Mouse (Mus musculus): ENCODE measurements around the gene Sirt1. TPM values are rescaled to one million over a fixed set of nuclear protein-coding genes. Genes with fewer than 3 reads are reported as not detected.
"Not testable (repeated sequence)": the region's sequence is repeated elsewhere in the genome, so short reads cannot be mapped to it uniquely, and the experiment has no call there.

The Sirt1 gene
- polyA plus RNA-seq, 1 experiment from 2014 or later, result 4.1 TPM

DNA sequence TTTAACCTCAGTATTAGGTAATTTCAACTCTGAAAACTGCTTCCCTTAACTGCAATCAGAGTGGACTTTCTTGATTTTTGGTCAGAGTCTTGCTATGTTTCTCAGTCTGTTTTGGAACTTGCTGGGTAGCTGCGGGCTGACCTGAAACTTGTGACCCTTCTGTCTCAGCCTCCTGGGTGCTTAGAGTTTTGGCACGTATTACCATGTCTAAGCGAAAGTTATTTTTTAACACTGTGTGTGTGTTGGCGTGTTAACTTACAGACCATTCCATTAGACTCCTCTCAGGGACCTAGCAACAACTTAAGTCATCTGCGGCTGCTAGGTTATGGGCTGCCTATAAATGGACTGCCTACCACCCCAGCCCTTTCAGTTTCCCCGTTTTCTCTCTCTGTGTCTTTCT is 14.1 kb downstream of the Sirt1 start:
- 76% methylated on average over 6 of the region's 6 CpGs for WGBS
- Histone ChIP-seq H3K27me3 (ENCODE audit: insufficient read depth, low read length) (no peaks in the 10 kb centered on the region), H3K27ac (ENCODE audit: low read length) (no peak overlapping the region)

DNA sequence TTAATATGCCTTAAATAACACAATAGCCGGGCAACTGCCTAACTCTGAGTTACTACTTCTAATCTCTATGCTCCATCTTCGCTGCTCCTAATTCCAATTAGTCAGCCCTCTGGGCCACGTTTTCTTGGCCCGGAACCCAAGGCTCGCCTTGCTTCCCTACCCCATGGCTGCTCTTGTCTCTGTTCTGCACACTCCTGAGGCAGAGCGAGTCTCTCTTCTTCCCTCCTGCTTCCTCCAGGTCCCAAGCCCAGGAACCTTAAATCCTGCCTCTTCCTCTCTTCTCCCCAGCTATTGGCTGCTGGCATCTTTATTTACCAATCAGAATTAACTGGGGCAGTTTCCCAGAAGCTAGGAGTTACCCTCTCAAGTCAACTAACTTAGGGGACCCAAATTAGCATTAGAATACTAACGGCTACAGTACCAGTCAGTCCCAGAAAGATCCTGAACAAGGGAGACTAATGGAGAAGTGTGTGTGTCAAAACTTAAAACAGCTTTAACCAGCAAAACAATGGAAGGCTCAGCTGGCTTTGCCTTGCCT is 15.5 kb downstream of the Sirt1 start:
- Histone ChIP-seq H3K4me2 (replicated peaks; ENCODE audit: low read depth, low read length) (0 out of 2 replicates have a peak overlapping the region, but pooled peaks have one; percentile 9), H3K27ac (ENCODE audit: low read length) (no peak overlapping the region), H3K36me3 (ENCODE audit: insufficient read depth, low read length) (no peaks in the 10 kb centered on the region), H3K4me3 (ENCODE audit: low read length) (no peak overlapping the region), H3K4me1 (ENCODE audit: insufficient read depth, low read length) (no peaks in the 10 kb centered on the region), H3K9me3 (ENCODE audit: low read length) (no peaks in the 10 kb centered on the region), H3K9ac (replicated peaks; ENCODE audit: low read length) (no peak overlapping the region), H3K27me3 (ENCODE audit: insufficient read depth, low read length) (no peaks in the 10 kb centered on the region)
- WGBS, result 53% methylated on average over 7 of the region's 7 CpGs
- ATAC-seq (ENCODE audit: low FRiP score, low TSS enrichment), result no peak

More for the DNA sequence above, 14.1 kb downstream of the Sirt1 start:
- H3K4me3 ChIP-seq (ENCODE audit: low read length), result no peak overlapping the region
- no peaks in the 10 kb centered on the region for H3K36me3 ChIP-seq (ENCODE audit: insufficient read depth, low read length)
- H3K4me1 ChIP-seq (ENCODE audit: insufficient read depth, low read length), result no peaks in the 10 kb centered on the region
- H3K9me3 ChIP-seq (ENCODE audit: low read length), result no peaks in the 10 kb centered on the region
- no peak for ATAC-seq (ENCODE audit: low FRiP score, low TSS enrichment)
- no peak overlapping the region for H3K9ac ChIP-seq (replicated peaks; ENCODE audit: low read length)
- no peak overlapping the region for H3K4me2 ChIP-seq (replicated peaks; ENCODE audit: low read depth, low read length)

DNA sequence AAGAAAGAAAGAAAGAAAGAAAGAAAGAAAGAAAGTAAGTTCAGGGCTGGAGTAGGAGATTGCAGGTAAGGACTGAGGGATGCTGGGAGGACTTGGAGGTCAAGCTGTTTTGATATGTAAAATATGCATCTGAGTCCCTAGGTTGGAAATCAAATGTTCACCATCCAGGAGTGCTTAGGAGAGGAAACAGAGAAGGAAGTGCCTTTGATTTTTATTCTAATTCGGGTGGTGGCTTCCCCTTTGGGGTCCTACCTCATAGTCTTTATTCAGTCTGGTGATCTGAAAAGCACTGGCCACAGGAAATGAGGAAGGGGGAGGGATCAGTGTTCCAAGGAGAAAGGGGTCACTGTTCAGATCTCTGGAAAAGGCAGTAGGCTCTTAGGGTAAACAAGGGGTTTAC is 21.0 kb downstream of the Sirt1 start:
- H3K27me3 ChIP-seq (ENCODE audit: insufficient read depth, low read length), result no peaks in the 10 kb centered on the region
- H3K4me3 ChIP-seq (ENCODE audit: low read length), result no peak overlapping the region
- ATAC-seq (ENCODE audit: low FRiP score, low TSS enrichment), result no peak
- H3K36me3 ChIP-seq (ENCODE audit: insufficient read depth, low read length), result no peaks in the 10 kb centered on the region
- H3K27ac ChIP-seq (ENCODE audit: low read length), result no peak overlapping the region
- WGBS, result 59% methylated on average over 1 of the region's 1 CpGs
- H3K4me1 ChIP-seq (ENCODE audit: insufficient read depth, low read length), result no peaks in the 10 kb centered on the region
- no peak overlapping the region for H3K4me2 ChIP-seq (replicated peaks; ENCODE audit: low read depth, low read length)
- H3K9ac ChIP-seq (replicated peaks; ENCODE audit: low read length), result no peak overlapping the region
- no peaks in the 10 kb centered on the region for H3K9me3 ChIP-seq (ENCODE audit: low read length)

DNA sequence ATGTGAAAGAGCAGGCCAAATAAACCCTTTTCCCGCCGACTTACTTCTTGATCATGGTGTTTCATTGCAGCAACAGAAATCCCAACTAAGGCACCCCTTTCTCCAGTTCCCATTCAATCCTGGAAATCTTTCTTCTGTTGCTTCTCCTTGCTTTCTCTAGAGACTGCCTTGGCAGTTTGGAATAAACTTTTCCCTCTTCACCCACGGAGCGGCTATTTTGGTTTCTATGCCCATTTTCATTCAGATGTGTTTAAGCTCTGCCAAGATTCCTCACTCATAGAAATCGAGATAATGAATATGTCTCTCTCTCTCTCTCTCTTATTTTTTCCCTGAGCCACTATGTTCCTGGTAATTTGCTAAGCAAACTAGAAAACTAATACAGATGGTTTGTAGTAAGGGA is 29.4 kb downstream of the Sirt1 start:
- Histone ChIP-seq H3K4me2 (replicated peaks; ENCODE audit: low read depth, low read length) (no peak overlapping the region), H3K27ac (ENCODE audit: low read length) (no peak overlapping the region), H3K36me3 (ENCODE audit: insufficient read depth, low read length) (no peaks in the 10 kb centered on the region), H3K4me1 (ENCODE audit: insufficient read depth, low read length) (no peaks in the 10 kb centered on the region), H3K9me3 (ENCODE audit: low read length) (no peaks in the 10 kb centered on the region), H3K9ac (replicated peaks; ENCODE audit: low read length) (no peak overlapping the region), H3K4me3 (ENCODE audit: low read length) (no peak overlapping the region), H3K27me3 (ENCODE audit: insufficient read depth, low read length) (no peaks in the 10 kb centered on the region)
- WGBS, result 91% methylated on average over 5 of the region's 5 CpGs
- ATAC-seq (ENCODE audit: low FRiP score, low TSS enrichment), result no peak

DNA sequence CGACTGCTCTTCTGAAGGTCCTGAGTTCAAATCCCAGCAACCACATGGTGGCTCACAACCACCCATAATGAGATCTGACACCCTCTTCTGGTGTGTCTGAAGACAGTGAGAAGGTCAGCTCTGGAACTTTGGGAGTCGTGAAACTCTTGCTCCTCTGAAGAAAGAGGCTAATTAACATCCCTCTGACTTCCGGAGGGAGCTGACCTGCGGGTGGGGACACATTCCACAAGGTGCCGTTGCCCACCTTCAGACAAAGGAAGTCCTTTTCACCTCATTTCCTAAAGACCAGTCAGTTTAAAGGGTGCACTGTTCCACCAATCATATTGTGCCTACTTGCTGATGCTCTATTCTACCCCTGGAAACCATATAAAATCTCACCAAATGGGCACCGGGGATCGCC is 30.4 kb downstream of the Sirt1 start:
- not testable (repeated sequence) for H3K9ac ChIP-seq (replicated peaks; ENCODE audit: low read length); H3K9me3 ChIP-seq (ENCODE audit: low read length); H3K4me1 ChIP-seq (ENCODE audit: insufficient read depth, low read length); H3K36me3 ChIP-seq (ENCODE audit: insufficient read depth, low read length); H3K4me3 ChIP-seq (ENCODE audit: low read length); H3K27ac ChIP-seq (ENCODE audit: low read length); H3K27me3 ChIP-seq (ENCODE audit: insufficient read depth, low read length); ATAC-seq (ENCODE audit: low FRiP score, low TSS enrichment); H3K4me2 ChIP-seq (replicated peaks; ENCODE audit: low read depth, low read length)
- WGBS, result 80% methylated on average over 7 of the region's 7 CpGs

DNA sequence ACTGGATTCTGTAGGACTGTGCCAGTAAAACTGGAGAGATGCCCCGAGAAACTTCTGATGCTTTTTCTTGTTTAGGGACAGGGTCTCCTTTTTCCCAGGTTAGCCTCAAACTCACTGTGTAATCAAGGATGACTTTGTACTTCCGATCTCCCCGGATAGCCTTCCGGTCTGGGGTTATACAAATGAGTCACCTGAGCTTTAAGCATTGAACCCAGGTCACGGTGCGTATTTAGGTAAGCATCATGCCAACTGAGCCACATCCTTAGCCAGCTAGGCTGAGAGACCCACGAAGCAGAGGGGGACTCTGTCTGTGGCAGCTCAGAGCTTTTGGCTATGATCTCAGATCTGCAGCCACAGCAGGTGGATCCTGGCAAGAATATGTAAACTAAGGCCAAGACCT is 30.8 kb downstream of the Sirt1 start:
- H3K27ac ChIP-seq (ENCODE audit: low read length), result no peak overlapping the region
- WGBS, result 83% methylated on average over 7 of the region's 7 CpGs
- no peaks in the 10 kb centered on the region for H3K27me3 ChIP-seq (ENCODE audit: insufficient read depth, low read length)
- no peak overlapping the region for H3K9ac ChIP-seq (replicated peaks; ENCODE audit: low read length)
- no peak overlapping the region for H3K4me3 ChIP-seq (ENCODE audit: low read length)
- H3K36me3 ChIP-seq (ENCODE audit: insufficient read depth, low read length), result no peaks in the 10 kb centered on the region
- no peak for ATAC-seq (ENCODE audit: low FRiP score, low TSS enrichment)
- no peaks in the 10 kb centered on the region for H3K4me1 ChIP-seq (ENCODE audit: insufficient read depth, low read length)
- no peaks in the 10 kb centered on the region for H3K9me3 ChIP-seq (ENCODE audit: low read length)
- H3K4me2 ChIP-seq (replicated peaks; ENCODE audit: low read depth, low read length), result no peak overlapping the region

DNA sequence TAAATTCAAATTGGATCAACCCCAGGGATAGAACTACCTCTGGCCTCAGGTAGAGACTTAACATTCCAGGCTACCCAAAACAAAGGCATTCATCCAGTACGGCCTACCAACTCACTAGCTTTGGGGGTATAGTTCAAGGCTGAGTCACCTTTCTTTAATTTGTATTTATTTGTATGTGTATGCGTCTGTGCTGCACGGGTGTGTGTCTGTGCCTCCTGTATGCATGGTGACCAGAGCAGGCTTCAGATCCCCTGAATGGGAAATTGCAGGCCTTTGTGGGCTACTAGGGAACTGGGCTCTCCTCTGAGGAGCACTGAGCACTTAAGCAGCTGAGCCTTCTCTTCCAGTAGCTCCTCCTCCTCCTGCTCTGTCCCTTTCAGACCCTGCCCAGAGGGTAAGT is 33.2 kb downstream of the Sirt1 start:
- H3K4me3 ChIP-seq (ENCODE audit: low read length), result no peak overlapping the region
- H3K27me3 ChIP-seq (ENCODE audit: insufficient read depth, low read length), result no peaks in the 10 kb centered on the region
- H3K9me3 ChIP-seq (ENCODE audit: low read length), result no peaks in the 10 kb centered on the region; the same call in 1 of the 2 replicates
- WGBS, result 70% methylated on average over 3 of the region's 3 CpGs
- peak; percentile 9; the same call in 1 of the 2 replicates for ATAC-seq (ENCODE audit: low FRiP score, low TSS enrichment)
- H3K36me3 ChIP-seq (ENCODE audit: insufficient read depth, low read length), result no peaks in the 10 kb centered on the region
- H3K9ac ChIP-seq (replicated peaks; ENCODE audit: low read length), result no peak overlapping the region
- H3K4me2 ChIP-seq (replicated peaks; ENCODE audit: low read depth, low read length), result no peak overlapping the region
- H3K4me1 ChIP-seq (ENCODE audit: insufficient read depth, low read length), result no peaks in the 10 kb centered on the region
- no peak overlapping the region for H3K27ac ChIP-seq (ENCODE audit: low read length)

DNA sequence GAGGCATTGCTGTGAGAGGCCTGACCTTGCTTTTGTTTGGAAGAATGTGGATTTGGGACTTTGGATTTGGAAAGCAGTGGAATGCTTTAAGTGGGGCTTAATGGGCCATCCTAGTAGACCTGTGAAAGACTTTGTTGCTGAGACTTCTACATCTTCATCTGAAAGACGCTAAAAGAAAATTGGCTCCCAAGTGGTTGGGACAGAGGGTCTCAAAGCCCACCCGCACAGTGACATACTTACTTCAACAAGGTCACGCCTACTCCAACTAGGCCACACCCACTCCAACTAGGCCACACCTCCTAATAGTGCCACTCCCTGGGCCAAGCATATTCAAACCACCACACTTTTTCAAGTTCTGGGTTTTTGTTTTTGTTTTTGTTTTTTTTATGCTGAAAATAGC is 36.8 kb downstream of the Sirt1 start:
- 95% methylated on average over 3 of the region's 3 CpGs for WGBS
- H3K4me3 ChIP-seq (ENCODE audit: low read length), result no peak overlapping the region
- no peaks in the 10 kb centered on the region for H3K27me3 ChIP-seq (ENCODE audit: insufficient read depth, low read length)
- H3K9ac ChIP-seq (replicated peaks; ENCODE audit: low read length), result no peak overlapping the region
- no peak overlapping the region for H3K4me2 ChIP-seq (replicated peaks; ENCODE audit: low read depth, low read length)
- no peak overlapping the region for H3K27ac ChIP-seq (ENCODE audit: low read length)
- no peaks in the 10 kb centered on the region; the same call in 1 of the 2 replicates for H3K9me3 ChIP-seq (ENCODE audit: low read length)
- H3K36me3 ChIP-seq (ENCODE audit: insufficient read depth, low read length), result no peaks in the 10 kb centered on the region
- no peaks in the 10 kb centered on the region for H3K4me1 ChIP-seq (ENCODE audit: insufficient read depth, low read length)
- no peak for ATAC-seq (ENCODE audit: low FRiP score, low TSS enrichment)

DNA sequence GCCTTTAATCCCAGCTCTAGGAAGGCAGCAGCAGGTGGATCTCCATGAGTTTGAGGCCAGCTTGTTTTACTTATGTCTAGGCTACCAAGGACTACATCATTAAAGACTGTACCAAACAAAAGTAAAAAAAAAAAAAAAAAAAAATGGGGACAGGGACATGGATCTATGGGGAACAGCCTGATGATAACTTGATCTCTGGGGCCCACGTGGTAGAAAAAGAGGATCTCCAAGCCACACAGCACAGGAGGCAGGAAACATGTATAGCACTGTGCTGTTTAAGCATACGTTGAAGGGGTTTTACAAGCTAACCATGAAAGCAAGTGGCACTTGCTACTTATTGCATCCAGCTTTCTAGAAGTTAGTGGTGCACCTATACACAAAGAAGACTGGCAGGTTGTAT is 40.2 kb downstream of the Sirt1 start:
- H3K27ac ChIP-seq (ENCODE audit: low read length), result no peak overlapping the region
- no peak for ATAC-seq (ENCODE audit: low FRiP score, low TSS enrichment)
- WGBS, result 93% methylated on average over 2 of the region's 2 CpGs

DNA sequence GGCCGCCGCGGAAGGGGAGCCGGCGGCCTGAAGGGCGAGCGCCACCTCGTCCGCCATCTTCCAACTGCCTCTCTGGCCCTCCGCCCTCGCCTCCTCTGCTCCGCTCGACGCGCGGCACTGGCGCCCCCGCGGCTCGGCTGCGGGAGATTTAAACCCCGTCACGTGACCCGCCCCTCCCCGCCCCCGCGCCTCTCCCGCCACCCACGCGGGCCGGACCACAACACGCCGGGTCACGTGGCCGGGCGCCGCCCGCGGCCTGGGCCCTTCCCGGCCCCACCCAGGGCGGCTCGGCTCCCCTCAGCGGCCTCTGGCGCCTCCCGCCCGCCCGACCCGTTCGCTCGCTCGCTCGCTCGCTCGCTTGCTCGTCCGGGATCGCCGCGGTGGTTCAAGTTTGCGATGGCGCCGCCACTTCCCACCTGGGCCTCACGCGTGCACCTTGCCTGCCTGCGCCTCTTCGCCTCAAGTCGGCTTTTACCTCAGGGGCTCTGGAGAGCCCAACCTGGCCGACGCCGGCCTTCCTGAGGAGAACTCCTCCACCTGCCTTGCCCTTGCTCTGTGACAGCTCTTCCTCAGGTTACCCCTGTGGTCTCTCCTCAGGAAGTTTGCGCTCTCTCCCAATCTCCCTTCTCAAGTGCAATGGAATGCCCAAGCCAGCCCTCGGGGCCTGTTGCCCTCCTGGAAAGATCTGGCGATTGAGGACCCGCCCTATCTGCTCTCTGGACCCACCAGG is 42.4 kb downstream of the Sirt1 start:
- Histone ChIP-seq H3K9me3 (ENCODE audit: low read length) (no peaks in the 10 kb centered on the region), H3K4me2 (replicated peaks; ENCODE audit: low read depth, low read length) (peak overlapping the region; percentile 89), H3K4me1 (ENCODE audit: insufficient read depth, low read length) (peaks cover 19% of the 10 kb centered on the region), H3K27me3 (ENCODE audit: insufficient read depth, low read length) (no peaks in the 10 kb centered on the region), H3K9ac (replicated peaks; ENCODE audit: low read length) (peak overlapping the region; percentile 98), H3K27ac (ENCODE audit: low read length) (peak overlapping the region; percentile 93), H3K36me3 (ENCODE audit: insufficient read depth, low read length) (0 out of 2 replicates have a peak, but pooled peaks cover 7% of the 10 kb centered on the region), H3K4me3 (ENCODE audit: low read length) (peak overlapping the region; percentile 76)
- peak; percentile 97 for ATAC-seq (ENCODE audit: low FRiP score, low TSS enrichment)
- WGBS, result under 1% methylated on average over 43 of the region's 74 CpGs

More for the DNA sequence above, 40.2 kb downstream of the Sirt1 start:
- Histone ChIP-seq H3K27me3 (ENCODE audit: insufficient read depth, low read length) (no peaks in the 10 kb centered on the region), H3K36me3 (ENCODE audit: insufficient read depth, low read length) (no peaks in the 10 kb centered on the region), H3K4me3 (ENCODE audit: low read length) (no peak overlapping the region), H3K9me3 (ENCODE audit: low read length) (no peaks in the 10 kb centered on the region; the same call in 1 of the 2 replicates), H3K9ac (replicated peaks; ENCODE audit: low read length) (no peak overlapping the region), H3K4me1 (ENCODE audit: insufficient read depth, low read length) (peaks cover 18% of the 10 kb centered on the region), H3K4me2 (replicated peaks; ENCODE audit: low read depth, low read length) (no peak overlapping the region)
